Mouse (Mus musculus) E14TG2a.4 (cell line): ENCODE results near the gene Dtd1.

Source experiments
- CTCF ChIP-seq: conservative IDR thresholded peaks from 2 replicates; pipeline ENCODE4 v1.5.1; 2014; ENCODE audit warnings: low read length
- NANOG ChIP-seq: IDR thresholded peaks from 2 replicates; pipeline ENCODE4 v1.6.1; 2014; ENCODE audit warnings: borderline replicate concordance, low read length, mixed read lengths
- POU5F1 ChIP-seq: IDR thresholded peaks from 2 replicates; pipeline ENCODE4 v1.6.1; 2014; ENCODE audit warnings: low read length, borderline replicate concordance

DNA sequence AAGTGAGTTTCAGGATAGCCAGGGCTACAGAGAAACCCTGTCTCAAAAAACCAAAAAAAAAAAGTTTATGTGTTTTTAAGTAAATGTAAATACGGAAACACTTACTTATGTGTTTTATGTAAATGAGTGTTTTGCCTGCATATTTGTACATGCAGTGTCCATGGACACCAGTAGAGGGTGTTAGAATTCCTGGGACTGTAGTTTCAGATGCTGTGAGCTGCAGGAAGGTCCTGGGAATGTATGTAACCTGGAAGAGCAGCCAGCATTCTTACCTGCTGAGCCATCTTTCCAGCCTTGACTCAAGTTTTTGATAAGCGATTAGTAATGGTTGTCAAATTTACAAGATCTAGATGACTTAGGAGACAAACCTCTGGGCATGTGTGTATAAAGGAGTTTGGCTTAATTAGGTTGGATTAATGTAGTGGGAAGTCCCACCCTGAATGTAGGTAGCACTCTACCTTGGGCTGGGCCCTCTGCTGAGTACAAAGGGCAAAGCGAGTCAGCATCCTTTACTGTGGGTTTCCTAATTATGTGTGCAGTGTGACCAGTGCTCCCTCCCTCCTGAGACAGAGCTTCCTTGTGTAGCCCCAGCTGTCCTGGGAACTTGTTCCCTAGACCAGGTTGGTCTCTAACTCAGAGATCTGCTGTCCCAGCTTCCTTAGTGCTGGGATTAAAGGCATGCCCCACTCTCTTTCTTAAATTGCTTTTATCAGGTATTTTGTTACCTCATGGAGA is 101.9 kb downstream of the Dtd1 start:
- no peak; the same call in 1 of the 2 replicates for TF ChIP-seq CTCF
- TF ChIP-seq NANOG, result no peak
- no peak for TF ChIP-seq POU5F1
